Mouse (Mus musculus) forebrain, embryonic 15.5 days (tissue): ENCODE results near the gene Gpn3. TPM values are rescaled to one million over a fixed set of nuclear protein-coding genes. Genes with fewer than 3 reads are reported as not detected.

Experiments used
- ATAC-seq: fragments of 200-750 bp; cut with Nextera tagmentation; replicated peaks from 2 replicates; pipeline ENCODE4 v1.8.0; 2017; ENCODE audit warnings: mild to moderate bottlenecking, moderate TSS enrichment, moderate library complexity
- H3K27ac ChIP-seq: fragments of 300-500 bp; sonication (generic); replicated peaks from 2 replicates; pipeline ENCODE4 v1.5.1; 2015; ENCODE audit warnings: mild to moderate bottlenecking, inconsistent platforms
- H3K27me3 ChIP-seq: fragments of 300-500 bp; sonication (generic); 2 replicates; pipeline ENCODE4 v1.6.1; 2015; ENCODE audit warnings: inconsistent platforms
- H3K36me3 ChIP-seq: fragments of 300-500 bp; sonication (generic); 2 replicates; pipeline ENCODE4 v1.6.1; 2015; ENCODE audit warnings: mild to moderate bottlenecking, inconsistent platforms
- H3K4me1 ChIP-seq: fragments of 300-500 bp; sonication (generic); 2 replicates; pipeline ENCODE4 v1.6.1; 2015; ENCODE audit warnings: inconsistent platforms
- H3K4me2 ChIP-seq: fragments of 300-500 bp; sonication (generic); replicated peaks from 2 replicates; pipeline ENCODE4 v1.6.1; 2015; ENCODE audit warnings: mild to moderate bottlenecking, inconsistent platforms
- H3K4me3 ChIP-seq: fragments of 300-500 bp; sonication (generic); 2 replicates; pipeline ENCODE4 v1.5.1; 2015; ENCODE audit warnings: mild to moderate bottlenecking, inconsistent platforms
- H3K9ac ChIP-seq: fragments of 300-500 bp; sonication (generic); replicated peaks from 2 replicates; pipeline ENCODE4 v1.6.1; 2015; ENCODE audit warnings: mild to moderate bottlenecking, inconsistent platforms
- H3K9me3 ChIP-seq: fragments of 300-500 bp; sonication (generic); 2 replicates; pipeline ENCODE4 v1.6.1; 2016; ENCODE audit warnings: inconsistent platforms
- WGBS: fragments of 180-500 bp; shearing (Covaris S2); methylation state at CpG from one replicate; pipeline ENCODE4 v1.1.7; 2015; ENCODE audit warnings: mixed read lengths; 5-methylcytosine and 5-hydroxymethylcytosine counted together
- polyA plus RNA-seq: library from polyadenylated mRNA; unstranded; fragments of >200 nt; fragmentation: Nextera tagmentation; extraction: Ambion mirVana; gene quantifications from 2 replicates; pipeline ENCODE4 v1.2.1, GENCODE M21; 2015

The Gpn3 gene
- polyA plus RNA-seq, 1 experiment from 2014 or later: 47.7 TPM

- Histone ChIP-seq H3K36me3 (peaks cover 5% of the 10 kb centered on the region; the same call in 1 of the 2 replicates), H3K9me3 (no peaks in the 10 kb centered on the region), H3K4me1 (peaks cover 16% of the 10 kb centered on the region), H3K9ac (peak within 1 kb of the TSS; percentile 83), H3K27me3 (no peaks in the 10 kb centered on the region), H3K4me3 (peak within 1 kb of the TSS; percentile 84), H3K4me2 (peak within 1 kb of the TSS; percentile 73), H3K27ac (peak within 1 kb of the TSS; percentile 83)
- ATAC-seq: peak; percentile 93
- under 1% methylated on average over 51 of the region's 51 CpGs for WGBS
These were observed 17.7 kb upstream of the Gpn3 start, which contains the start of the genes Rad9b and Vps29 for GRCm38 (mm10) chr5:122353807-122354491. Gene Rad9b, minus strand, starts transcription at chr5:122354233. Gene Vps29, plus strand, starts transcription at chr5:122354369.

DNA sequence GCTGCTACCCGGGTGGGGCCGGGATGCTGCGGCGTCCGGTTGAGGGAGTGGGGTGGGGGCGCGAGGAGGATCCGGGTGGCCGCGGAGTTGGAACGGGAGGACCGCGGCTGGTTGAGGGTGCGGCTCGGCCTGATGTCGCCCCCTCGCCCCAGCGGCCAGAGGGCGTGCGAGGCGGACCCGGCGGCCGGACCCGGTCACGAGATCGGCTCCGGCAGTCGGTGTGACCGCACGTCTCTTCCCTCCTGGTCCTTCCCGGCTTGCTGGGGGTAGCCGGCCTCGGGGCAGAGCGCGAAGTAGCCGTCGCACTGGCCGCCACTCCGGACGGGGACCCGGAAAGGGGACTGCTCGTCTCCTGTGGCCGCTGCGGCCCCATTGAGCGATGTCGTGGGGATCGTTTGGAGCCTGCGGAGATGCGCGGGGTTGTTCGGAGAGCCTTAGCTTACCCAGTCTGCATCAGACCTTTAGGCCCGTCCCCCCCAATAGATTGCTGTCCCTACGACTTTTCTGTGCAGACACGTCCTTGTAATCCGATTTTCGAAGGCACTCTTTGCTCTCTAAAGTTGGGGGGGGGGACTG is 17.1 kb upstream of the Gpn3 start:
- Histone ChIP-seq H3K27me3 (no peaks in the 10 kb centered on the region), H3K4me3 (peak overlapping the region; percentile 84), H3K4me1 (peaks cover 16% of the 10 kb centered on the region), H3K9me3 (no peaks in the 10 kb centered on the region), H3K27ac (peak overlapping the region; percentile 81), H3K4me2 (peak overlapping the region; percentile 54), H3K36me3 (peaks cover 5% of the 10 kb centered on the region; the same call in 1 of the 2 replicates), H3K9ac (peak overlapping the region; percentile 83)
- ATAC-seq: peak; percentile 60
- WGBS: under 1% methylated on average over 50 of the region's 57 CpGs

DNA sequence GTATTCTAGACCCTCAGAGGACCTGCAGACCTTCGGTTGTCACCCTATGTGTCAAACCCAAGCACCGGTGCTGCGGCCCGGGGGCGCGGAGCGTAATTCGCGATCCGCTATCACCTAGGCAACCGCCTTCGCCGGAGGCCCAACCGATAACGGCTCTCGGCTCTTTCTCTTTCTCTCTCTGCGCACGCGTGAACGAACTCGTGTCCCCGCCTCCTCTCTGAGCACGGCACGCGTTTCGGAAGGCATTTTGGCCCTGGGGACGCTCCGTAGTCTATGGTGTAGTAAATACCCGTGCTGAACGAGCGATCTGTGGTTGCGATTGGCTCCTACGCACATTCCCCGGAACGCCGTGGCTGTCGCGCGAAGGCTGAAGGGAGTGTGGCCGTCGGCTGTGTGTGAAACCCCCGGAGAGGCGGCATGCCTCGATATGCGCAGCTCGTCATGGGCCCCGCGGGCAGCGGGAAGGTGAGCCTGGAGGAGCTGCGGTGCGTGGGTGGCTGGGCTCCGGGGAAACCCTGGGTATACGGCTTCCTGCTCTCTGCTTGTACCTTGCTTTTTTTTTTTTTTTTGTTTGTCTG is 605 bp downstream of the Gpn3 start, which contains the start of gene Fam216a:
TSS of gene Fam216a (minus strand) at position 173 of the 578 bp plus-strand sequence.
- Histone ChIP-seq H3K36me3 (peaks cover 26% of the 10 kb centered on the region), H3K9me3 (no peaks in the 10 kb centered on the region), H3K4me3 (peak within 1 kb of the TSS; percentile 84), H3K9ac (peak within 1 kb of the TSS; percentile 90), H3K27ac (peak within 1 kb of the TSS; percentile 97), H3K4me1 (peaks cover 22% of the 10 kb centered on the region), H3K27me3 (no peaks in the 10 kb centered on the region), H3K4me2 (peak within 1 kb of the TSS; percentile 64)
- under 1% methylated on average over 53 of the region's 53 CpGs for WGBS
- ATAC-seq: peak; percentile 96

GRCm38 (mm10) chr5:122372878-122373277 is 1.2 kb downstream of the Gpn3 start:
- WGBS: 10% methylated on average over 5 of the region's 5 CpGs
- Histone ChIP-seq H3K4me3 (peak overlapping the region; percentile 84), H3K27ac (peak overlapping the region; percentile 97), H3K27me3 (no peaks in the 10 kb centered on the region), H3K4me2 (peak overlapping the region; percentile 64), H3K9me3 (no peaks in the 10 kb centered on the region), H3K4me1 (peaks cover 22% of the 10 kb centered on the region), H3K36me3 (peaks cover 21% of the 10 kb centered on the region), H3K9ac (peak overlapping the region; percentile 69)
- ATAC-seq: no peak

DNA sequence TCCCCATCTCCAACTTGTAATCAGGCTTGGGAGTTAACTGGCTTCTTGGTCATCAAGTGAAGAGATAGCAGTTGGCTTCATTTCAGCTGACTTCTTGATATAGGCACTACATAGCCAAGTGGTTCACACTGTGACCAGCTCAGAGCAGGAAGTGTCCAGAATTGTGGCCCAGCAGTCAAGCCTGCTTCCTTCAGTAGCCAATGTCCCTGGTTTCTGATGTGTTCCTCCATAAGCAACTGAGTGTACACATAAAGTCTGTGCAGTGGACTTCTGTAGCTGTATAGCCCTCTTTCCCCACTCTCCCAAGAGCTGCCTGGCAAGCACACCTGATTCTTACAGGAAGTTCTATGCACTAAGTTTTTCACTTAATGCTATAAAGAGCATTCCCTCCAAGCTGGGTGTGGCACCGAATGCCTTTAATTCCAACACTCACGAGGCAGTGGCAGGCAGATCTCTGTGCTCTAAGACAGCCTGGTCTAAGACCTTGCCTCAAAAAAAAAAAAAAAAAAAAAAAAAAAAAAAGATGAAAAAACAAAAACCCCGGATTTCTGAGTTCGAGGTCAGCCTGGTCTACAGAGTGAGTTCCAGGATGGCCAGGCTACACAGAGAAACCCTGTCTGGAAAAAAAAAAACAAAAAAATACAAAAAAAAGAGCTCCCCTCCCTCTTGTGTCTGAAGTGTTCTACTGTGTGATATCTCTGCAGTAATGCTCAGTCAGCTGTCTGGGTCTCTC is 5.6 kb downstream of the Gpn3 start:
- 89% methylated on average over 4 of the region's 4 CpGs for WGBS
- H3K27ac ChIP-seq: no peak overlapping the region

DNA sequence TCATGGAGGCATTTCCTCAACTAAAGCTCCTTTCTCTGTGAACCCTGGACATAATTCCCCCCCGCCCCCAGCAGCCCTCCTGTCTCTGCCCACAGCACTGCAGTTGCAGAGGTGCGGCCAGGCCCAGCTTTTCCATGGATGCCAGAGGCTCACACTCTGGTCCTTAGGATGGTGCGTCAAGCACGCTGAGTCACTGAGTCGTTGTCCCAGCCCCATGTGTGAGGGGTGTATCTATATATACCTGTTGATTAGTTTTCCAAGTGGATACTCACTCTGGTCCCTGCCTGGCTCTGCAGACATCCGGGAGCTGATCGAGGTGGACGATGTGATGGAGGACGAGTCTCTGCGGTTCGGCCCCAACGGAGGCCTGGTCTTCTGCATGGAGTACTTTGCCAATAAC is 6.5 kb downstream of the Gpn3 start:
- WGBS: 98% methylated on average over 12 of the region's 12 CpGs
- no peak overlapping the region for H3K4me2 ChIP-seq
- no peak overlapping the region for H3K9ac ChIP-seq
- H3K27ac ChIP-seq: no peak overlapping the region
- no peak overlapping the region for H3K4me3 ChIP-seq
- no peaks in the 10 kb centered on the region for H3K27me3 ChIP-seq
- peaks cover 5% of the 10 kb centered on the region for H3K4me1 ChIP-seq
- H3K36me3 ChIP-seq: peaks cover 37% of the 10 kb centered on the region
- no peak for ATAC-seq
- no peaks in the 10 kb centered on the region for H3K9me3 ChIP-seq

More for the DNA sequence above, 5.6 kb downstream of the Gpn3 start:
- no peak for ATAC-seq
- Histone ChIP-seq H3K9ac (no peak overlapping the region), H3K4me1 (peaks cover 11% of the 10 kb centered on the region), H3K4me3 (no peak overlapping the region), H3K27me3 (no peaks in the 10 kb centered on the region), H3K4me2 (no peak overlapping the region), H3K36me3 (peaks cover 31% of the 10 kb centered on the region), H3K9me3 (no peaks in the 10 kb centered on the region)

DNA sequence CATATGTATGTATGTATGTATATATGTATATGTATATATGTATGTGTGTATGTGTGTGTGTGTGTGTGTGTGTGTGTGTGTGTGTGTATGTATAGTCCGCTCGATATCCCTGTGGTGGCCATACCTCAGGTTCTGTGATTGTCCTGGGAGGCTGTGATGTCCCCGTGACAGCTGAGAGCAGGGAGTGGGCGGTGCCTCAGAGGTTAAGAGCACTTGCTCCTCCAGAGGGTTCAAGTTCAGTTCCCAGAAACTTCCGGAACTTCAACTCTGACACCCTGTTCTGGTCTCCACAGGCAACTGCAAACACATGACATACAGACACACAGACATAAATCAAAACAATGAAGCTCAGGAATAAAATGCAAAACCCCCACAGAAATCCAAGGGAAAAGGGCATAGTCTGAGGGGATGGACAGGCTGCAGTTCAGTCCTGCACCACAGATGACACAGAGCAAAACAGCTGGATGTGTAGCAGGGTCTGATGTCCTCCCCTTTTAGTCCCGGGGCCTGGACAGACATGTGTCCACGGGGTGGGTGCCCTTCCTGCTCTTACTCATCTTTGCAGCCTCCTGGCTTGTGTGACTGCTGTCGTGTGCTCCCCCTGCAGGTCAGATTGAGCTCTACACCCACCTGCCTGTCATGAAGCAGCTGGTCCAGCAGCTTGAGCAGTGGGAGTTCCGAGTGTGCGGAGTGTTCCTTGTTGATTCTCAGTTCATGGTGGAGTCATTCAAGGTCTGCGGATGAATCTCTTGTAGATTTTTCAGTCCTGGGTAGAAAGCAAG is 7.9 kb downstream of the Gpn3 start:
- Histone ChIP-seq H3K4me3 (no peak overlapping the region), H3K9ac (no peak overlapping the region), H3K4me1 (no peaks in the 10 kb centered on the region), H3K9me3 (no peaks in the 10 kb centered on the region), H3K27me3 (no peaks in the 10 kb centered on the region), H3K27ac (no peak overlapping the region), H3K4me2 (no peak overlapping the region), H3K36me3 (peaks cover 35% of the 10 kb centered on the region)
- peak; percentile 35; the same call in 1 of the 2 replicates for ATAC-seq
- 52% methylated on average over 11 of the region's 11 CpGs for WGBS

DNA sequence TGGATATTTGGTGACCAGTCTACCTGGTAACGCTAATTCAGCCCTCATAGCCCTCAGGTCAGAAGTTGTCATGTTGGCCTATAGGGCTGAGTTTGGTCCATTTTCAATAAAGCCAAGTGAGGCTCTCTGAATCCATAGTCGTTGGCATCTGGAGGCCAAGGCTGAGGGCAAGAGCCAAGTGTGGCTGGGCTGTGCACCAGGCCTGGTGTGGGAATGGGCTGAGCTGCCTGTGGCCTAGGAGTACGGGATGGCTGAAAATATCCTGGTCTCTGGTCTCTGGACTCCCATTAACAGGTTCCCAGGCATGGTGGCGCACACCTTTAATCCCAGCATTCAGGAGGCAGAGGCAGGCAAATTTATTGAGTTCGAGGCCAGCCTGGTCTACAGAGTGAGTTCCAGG is 18.3 kb downstream of the Gpn3 start:
- ATAC-seq: no peak
- H3K36me3 ChIP-seq: no peaks in the 10 kb centered on the region
- H3K4me2 ChIP-seq: no peak overlapping the region
- no peaks in the 10 kb centered on the region for H3K27me3 ChIP-seq
- H3K4me1 ChIP-seq: peaks cover 13% of the 10 kb centered on the region
- H3K9ac ChIP-seq: no peak overlapping the region
- H3K4me3 ChIP-seq: no peak overlapping the region
- 88% methylated on average over 5 of the region's 5 CpGs for WGBS
- no peaks in the 10 kb centered on the region for H3K9me3 ChIP-seq
- no peak overlapping the region for H3K27ac ChIP-seq

DNA sequence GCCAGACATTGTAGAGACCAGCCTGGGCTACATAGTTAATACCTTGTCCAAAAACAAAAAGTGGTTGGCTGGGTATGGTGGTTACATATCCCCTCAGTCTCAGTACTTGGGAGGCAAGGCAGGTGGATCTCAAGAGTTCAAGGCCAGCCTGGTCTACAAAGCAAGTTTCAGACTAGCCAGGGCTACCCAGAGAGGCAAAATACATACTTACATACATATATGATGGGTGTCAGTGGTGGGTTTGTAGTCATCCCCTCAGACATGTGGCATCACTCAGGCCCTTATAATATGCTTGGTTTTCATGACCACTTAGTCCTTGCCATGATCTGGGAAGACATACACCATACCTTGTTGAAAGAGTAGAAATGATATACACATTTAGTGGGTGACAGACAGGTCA is 19.0 kb downstream of the Gpn3 start:
- Histone ChIP-seq H3K36me3 (no peaks in the 10 kb centered on the region), H3K27ac (no peak overlapping the region), H3K4me3 (no peak overlapping the region), H3K4me2 (no peak overlapping the region), H3K9ac (no peak overlapping the region), H3K27me3 (no peaks in the 10 kb centered on the region), H3K9me3 (no peaks in the 10 kb centered on the region), H3K4me1 (peaks cover 13% of the 10 kb centered on the region)
- ATAC-seq: no peak

- 53% methylated on average over 16 of the region's 16 CpGs for WGBS
- H3K36me3 ChIP-seq: no peaks in the 10 kb centered on the region
- no peak overlapping the region for H3K9ac ChIP-seq
- ATAC-seq: peak; percentile 57; the same call in 1 of the 2 replicates
- no peaks in the 10 kb centered on the region for H3K27me3 ChIP-seq
- peak overlapping the region; percentile 60 for H3K4me3 ChIP-seq
- H3K4me2 ChIP-seq: peak overlapping the region; percentile 78
- H3K27ac ChIP-seq: peak overlapping the region; percentile 60
- H3K4me1 ChIP-seq: peaks cover 13% of the 10 kb centered on the region
- H3K9me3 ChIP-seq: no peaks in the 10 kb centered on the region
These were observed 19.6 kb downstream of the Gpn3 start for GRCm38 (mm10) chr5:122391178-122391785.

DNA sequence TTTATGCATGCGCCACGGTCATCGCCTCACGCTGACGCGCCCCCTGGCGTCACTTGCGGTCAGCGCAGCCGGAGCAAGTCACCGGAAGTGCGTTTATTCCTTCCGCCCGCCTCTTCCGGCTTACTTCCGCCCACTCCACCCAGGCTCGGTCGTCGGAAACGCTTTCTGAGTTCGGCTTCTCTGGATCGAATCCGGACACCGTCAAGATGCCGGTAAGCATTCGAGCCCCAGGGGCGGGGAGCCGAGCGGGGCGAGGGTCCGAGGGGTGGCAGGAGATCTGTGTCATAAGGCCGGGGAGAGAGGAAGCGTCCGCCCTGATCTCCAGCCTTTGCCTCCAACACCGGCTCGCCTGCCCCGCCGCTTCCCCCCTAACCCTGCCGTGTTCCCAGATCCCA is 20.1 kb downstream of the Gpn3 start, which contains the start of gene Arpc3:
TSS of gene Arpc3 (plus strand) at position 93 of the 395 bp plus-strand sequence.
- no peaks in the 10 kb centered on the region for H3K9me3 ChIP-seq
- H3K36me3 ChIP-seq: peaks cover 4% of the 10 kb centered on the region
- H3K4me2 ChIP-seq: peak within 1 kb of the TSS; percentile 78
- H3K27me3 ChIP-seq: no peaks in the 10 kb centered on the region
- peak within 1 kb of the TSS; percentile 60 for H3K27ac ChIP-seq
- under 1% methylated on average over 39 of the region's 39 CpGs for WGBS
- peaks cover 13% of the 10 kb centered on the region for H3K4me1 ChIP-seq
- H3K9ac ChIP-seq: peak within 1 kb of the TSS; percentile 69
- peak within 1 kb of the TSS; percentile 60 for H3K4me3 ChIP-seq
- ATAC-seq: peak; percentile 91
